In genomic region chr13:29777225-29777624, GRCm38 (mm10) we compare ENCODE assay signal across 27 mouse cellular contexts.
DNase-seq lines count a peak whose midpoint lies in the region; ATAC-seq and TF ChIP-seq lines count a peak whose summit lies in the region.
"Had no signal": no experiment of that assay in that cellular context is flagged by ENCODE, and none has a peak within 500 bp of the region (broad histone marks: within the 10 kb centered on the region; RNA-seq: fewer than 3 reads in every experiment).

No protein-coding gene starts in this region.

- ATAC-seq in forebrain, embryonic 15.5 days (replicated peaks) = no peak
- ATAC-seq in lung, postnatal 0 days = peak; percentile 51; the same call in 1 of the 2 replicates
- ATAC-seq in kidney, embryonic 16.5 days (ENCODE audit: low FRiP score, low TSS enrichment) = 0 out of 2 replicates have a peak, but pooled peaks have one; percentile 69
- no peak for ATAC-seq in midbrain, embryonic 13.5 days
- ATAC-seq: forebrain, postnatal 0 days; hindbrain, embryonic 16.5 days had no signal

- no peak overlapping the region for H3K4me3 ChIP-seq in forebrain, embryonic 15.5 days
- no peak overlapping the region for H3K4me3 ChIP-seq in forebrain, embryonic 10.5 days
- no peak overlapping the region for H3K4me3 ChIP-seq in lung, postnatal 0 days (ENCODE audit: low read depth, low read length)
- H3K4me3 ChIP-seq in kidney, embryonic 16.5 days (ENCODE audit: low read length) = no peak overlapping the region
- no peak overlapping the region for H3K4me3 ChIP-seq in heart, embryonic 10.5 days
- no peak overlapping the region for H3K4me3 ChIP-seq in midbrain, embryonic 13.5 days (replicated peaks)
- H3K4me3 ChIP-seq: embryonic facial prominence, embryonic 12.5 days; heart, embryonic 12.5 days; liver, embryonic 13.5 days; myocyte; neural tube, embryonic 13.5 days had no signal

- no peak for TF ChIP-seq EP300 in lung, postnatal 0 days (IDR thresholded peaks at IDR 0.05)

- no peak overlapping the region for H3K9ac ChIP-seq in forebrain, embryonic 15.5 days (replicated peaks)
- no peak overlapping the region for H3K9ac ChIP-seq in lung, postnatal 0 days (replicated peaks; ENCODE audit: low read depth)
- no peak overlapping the region for H3K9ac ChIP-seq in kidney, embryonic 16.5 days (replicated peaks; ENCODE audit: low read length)
- H3K9ac ChIP-seq in midbrain, embryonic 13.5 days (replicated peaks) = no peak overlapping the region
- H3K9ac ChIP-seq: embryonic facial prominence, embryonic 12.5 days; forebrain, postnatal 0 days; heart, embryonic 12.5 days; liver, embryonic 13.5 days; neural tube, embryonic 13.5 days had no signal

- H3K9me3 ChIP-seq in forebrain, embryonic 15.5 days = no peaks in the 10 kb centered on the region
- no peaks in the 10 kb centered on the region for H3K9me3 ChIP-seq in forebrain, embryonic 10.5 days
- no peaks in the 10 kb centered on the region for H3K9me3 ChIP-seq in lung, postnatal 0 days (ENCODE audit: low read length)
- H3K9me3 ChIP-seq in kidney, embryonic 16.5 days (ENCODE audit: low read length) = no peaks in the 10 kb centered on the region
- no peaks in the 10 kb centered on the region for H3K9me3 ChIP-seq in heart, embryonic 10.5 days
- no peaks in the 10 kb centered on the region for H3K9me3 ChIP-seq in midbrain, embryonic 13.5 days
- H3K9me3 ChIP-seq: embryonic facial prominence, embryonic 12.5 days; G1E; heart, embryonic 12.5 days; liver, embryonic 13.5 days; neural tube, embryonic 13.5 days had no signal

- 86% methylated on average over 4 of the region's 4 CpGs for WGBS in forebrain, embryonic 15.5 days
- 89% methylated on average over 4 of the region's 4 CpGs for WGBS in forebrain, embryonic 10.5 days
- WGBS in lung, postnatal 0 days = 53% methylated on average over 4 of the region's 4 CpGs
- WGBS in kidney, embryonic 16.5 days = 74% methylated on average over 4 of the region's 4 CpGs
- 75% methylated on average over 4 of the region's 4 CpGs for whole genome bisulfite sequencing in heart, embryonic 10.5 days
- 89% methylated on average over 4 of the region's 4 CpGs for WGBS in midbrain, embryonic 13.5 days

- no peak overlapping the region for H3K4me2 ChIP-seq in forebrain, embryonic 15.5 days (replicated peaks)
- H3K4me2 ChIP-seq in lung, postnatal 0 days (replicated peaks; ENCODE audit: low read depth, low read length) = no peak overlapping the region
- no peak overlapping the region for H3K4me2 ChIP-seq in kidney, embryonic 16.5 days (replicated peaks; ENCODE audit: low read depth, low read length)
- no peak overlapping the region for H3K4me2 ChIP-seq in midbrain, embryonic 13.5 days (replicated peaks)
- H3K4me2 ChIP-seq: embryonic facial prominence, embryonic 12.5 days; heart, embryonic 12.5 days; liver, embryonic 13.5 days; midbrain, embryonic 11.5 days; neural tube, embryonic 13.5 days had no signal

- no peaks in the 10 kb centered on the region for H3K27me3 ChIP-seq in forebrain, embryonic 15.5 days
- no peaks in the 10 kb centered on the region for H3K27me3 ChIP-seq in forebrain, embryonic 10.5 days (ENCODE audit: poor library complexity, severe bottlenecking)
- H3K27me3 ChIP-seq in lung, postnatal 0 days (replicated peaks; ENCODE audit: insufficient read depth, low read length) = no peaks in the 10 kb centered on the region
- no peaks in the 10 kb centered on the region for H3K27me3 ChIP-seq in kidney, embryonic 16.5 days (ENCODE audit: insufficient read depth, low read length)
- H3K27me3 ChIP-seq in heart, embryonic 10.5 days (ENCODE audit: insufficient read depth, poor library complexity, severe bottlenecking) = no peaks in the 10 kb centered on the region
- H3K27me3 ChIP-seq in midbrain, embryonic 13.5 days = no peaks in the 10 kb centered on the region
- H3K27me3 ChIP-seq: CH12.LX; embryonic facial prominence, embryonic 12.5 days; heart, embryonic 12.5 days; liver, embryonic 13.5 days; neural tube, embryonic 13.5 days had no signal

- no peak for DNase-seq in forebrain, embryonic 10.5 days (ENCODE audit: extremely low spot score, low spot score)
- peak; percentile 28 for DNase-seq in lung, postnatal 0 days (ENCODE audit: low spot score)
- no peak for DNase-seq in lung, postnatal 14 days
- DNase-seq in kidney, postnatal 36 days = peak; percentile 29 to 45
- no peak for DNase-seq in heart, embryonic 10.5 days (ENCODE audit: low spot score)
- DNase-seq: adrenal gland, postnatal 10 days; cerebellum, adult 8-10 months; cerebellum, postnatal 36 days; forebrain, postnatal 0 days; layer of hippocampus, postnatal 36 days; left cerebral cortex, postnatal 4 days; liver, embryonic 13.5 days; lung, adult 2 months; right cerebral cortex, postnatal 4 days; thymus, postnatal 4 days had no signal

- H3K36me3 ChIP-seq in forebrain, embryonic 15.5 days = no peaks in the 10 kb centered on the region
- no peaks in the 10 kb centered on the region for H3K36me3 ChIP-seq in forebrain, embryonic 10.5 days (replicated peaks)
- no peaks in the 10 kb centered on the region for H3K36me3 ChIP-seq in lung, postnatal 0 days (ENCODE audit: insufficient read depth, low read length)
- H3K36me3 ChIP-seq in kidney, embryonic 16.5 days (ENCODE audit: insufficient read depth, low read length) = no peaks in the 10 kb centered on the region
- H3K36me3 ChIP-seq in heart, embryonic 10.5 days = no peaks in the 10 kb centered on the region
- no peaks in the 10 kb centered on the region for H3K36me3 ChIP-seq in midbrain, embryonic 13.5 days
- H3K36me3 ChIP-seq: embryonic facial prominence, embryonic 12.5 days; liver, embryonic 13.5 days; neural tube, embryonic 13.5 days had no signal

- 0 out of 2 replicates have a peak, but pooled peaks cover 7% of the 10 kb centered on the region for H3K4me1 ChIP-seq in forebrain, embryonic 15.5 days
- H3K4me1 ChIP-seq in forebrain, embryonic 10.5 days = peaks cover 30% of the 10 kb centered on the region
- H3K4me1 ChIP-seq in lung, postnatal 0 days (ENCODE audit: insufficient read depth, low read depth, low read length) = peaks cover 9% of the 10 kb centered on the region; the same call in 1 of the 2 replicates
- peaks cover 28% of the 10 kb centered on the region for H3K4me1 ChIP-seq in kidney, embryonic 16.5 days (ENCODE audit: insufficient read depth, low read length)
- H3K4me1 ChIP-seq in heart, embryonic 10.5 days = peaks cover 28% of the 10 kb centered on the region
- H3K4me1 ChIP-seq in midbrain, embryonic 13.5 days (replicated peaks) = no peaks in the 10 kb centered on the region; the same call in 1 of the 2 replicates

- 0 out of 2 replicates have a peak overlapping the region, but pooled peaks have one; percentile 8 for H3K27ac ChIP-seq in forebrain, embryonic 15.5 days (replicated peaks)
- H3K27ac ChIP-seq in forebrain, embryonic 10.5 days = no peak overlapping the region
- no peak overlapping the region for H3K27ac ChIP-seq in lung, postnatal 0 days (ENCODE audit: low read length)
- H3K27ac ChIP-seq in kidney, embryonic 16.5 days (ENCODE audit: low read length) = no peak overlapping the region
- H3K27ac ChIP-seq in heart, embryonic 10.5 days = no peak overlapping the region
- no peak overlapping the region for H3K27ac ChIP-seq in midbrain, embryonic 13.5 days
- H3K27ac ChIP-seq: embryonic facial prominence, embryonic 12.5 days; liver, embryonic 13.5 days; neural tube, embryonic 13.5 days; stomach, postnatal 0 days had no signal

- TF ChIP-seq CTCF in lung, postnatal 0 days (IDR thresholded peaks at IDR 0.05) = no peak

Comparison
In these comparisons a context has a peak if more than half of its experiments do, and no peak if none do; other contexts are left out.
1. DNase-seq: peak in lung, postnatal 0 days (single experiment) and kidney, postnatal 36 days (2 of 2); none in forebrain, embryonic 10.5 days (single experiment), lung, postnatal 14 days (single experiment) and heart, embryonic 10.5 days (single experiment).
2. ATAC-seq: peak in lung, postnatal 0 days (single experiment) and kidney, embryonic 16.5 days (single experiment); none in forebrain, embryonic 15.5 days (single experiment) and midbrain, embryonic 13.5 days (single experiment).